Mouse (Mus musculus) embryonic facial prominence, embryonic 10.5 days (tissue): ENCODE measurements at regions not wholly inside any gene's neighbourhood (a gene's known extent, or its start where the extent isn't known, plus 50 kb on each side); places are given as distances from the start of the nearest gene placed in this dataset.
"Not testable (repeated sequence)": the region's sequence is repeated elsewhere in the genome, so short reads cannot be mapped to it uniquely, and the experiment has no call there.

Experiments used
- DNase-seq: peaks from one replicate; pipeline ENCODE4 v3.0.0-alpha.2; 2017; ENCODE audit warnings: low spot score
- H3K27ac ChIP-seq: fragments of 300-500 bp; sonication (generic); replicated peaks from 2 replicates; pipeline ENCODE4 v1.5.1; 2016; ENCODE audit warnings: mild to moderate bottlenecking
- H3K27me3 ChIP-seq: fragments of 300-500 bp; sonication (generic); replicated peaks from 2 replicates; pipeline ENCODE4 v1.6.1; 2016; ENCODE audit warnings: low read depth, mild to moderate bottlenecking; ENCODE audit not compliant: poor library complexity, severe bottlenecking
- H3K36me3 ChIP-seq: fragments of 300-500 bp; sonication (generic); replicated peaks from 2 replicates; pipeline ENCODE4 v1.6.1; 2016; ENCODE audit warnings: mild to moderate bottlenecking, moderate library complexity
- H3K4me1 ChIP-seq: fragments of 300-500 bp; sonication (generic); 2 replicates; pipeline ENCODE4 v1.6.1; 2016
- H3K4me3 ChIP-seq: fragments of 300-500 bp; sonication (generic); 2 replicates; pipeline ENCODE4 v1.5.1; 2016; ENCODE audit warnings: mild to moderate bottlenecking, moderate library complexity
- H3K9me3 ChIP-seq: fragments of 300-500 bp; sonication (generic); 2 replicates; pipeline ENCODE4 v1.6.1; 2016; ENCODE audit warnings: mild to moderate bottlenecking
- WGBS: fragments of 180-500 bp; shearing (Covaris S2); methylation state at CpG from one replicate; pipeline ENCODE4 v1.1.7; 2016; 5-methylcytosine and 5-hydroxymethylcytosine counted together

DNA sequence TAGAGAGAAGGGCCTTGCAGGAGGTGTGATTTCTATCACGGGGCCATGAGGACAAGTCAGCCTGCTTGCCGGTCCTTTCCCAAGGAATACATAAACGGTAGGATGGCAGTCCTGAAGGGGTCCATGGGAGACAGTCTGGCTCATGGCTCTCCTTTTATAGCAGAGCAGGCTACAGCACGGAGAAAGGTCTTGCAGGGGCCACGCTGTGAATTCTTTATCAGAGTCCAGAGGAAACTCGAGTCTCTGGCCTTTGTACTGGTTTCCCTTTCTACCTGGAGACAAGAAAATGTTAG, 1984.0 kb downstream of the 4930444P10Rik start:
- no peak overlapping the region for H3K27ac ChIP-seq
- WGBS = 60% methylated on average over 6 of the region's 6 CpGs

DNA sequence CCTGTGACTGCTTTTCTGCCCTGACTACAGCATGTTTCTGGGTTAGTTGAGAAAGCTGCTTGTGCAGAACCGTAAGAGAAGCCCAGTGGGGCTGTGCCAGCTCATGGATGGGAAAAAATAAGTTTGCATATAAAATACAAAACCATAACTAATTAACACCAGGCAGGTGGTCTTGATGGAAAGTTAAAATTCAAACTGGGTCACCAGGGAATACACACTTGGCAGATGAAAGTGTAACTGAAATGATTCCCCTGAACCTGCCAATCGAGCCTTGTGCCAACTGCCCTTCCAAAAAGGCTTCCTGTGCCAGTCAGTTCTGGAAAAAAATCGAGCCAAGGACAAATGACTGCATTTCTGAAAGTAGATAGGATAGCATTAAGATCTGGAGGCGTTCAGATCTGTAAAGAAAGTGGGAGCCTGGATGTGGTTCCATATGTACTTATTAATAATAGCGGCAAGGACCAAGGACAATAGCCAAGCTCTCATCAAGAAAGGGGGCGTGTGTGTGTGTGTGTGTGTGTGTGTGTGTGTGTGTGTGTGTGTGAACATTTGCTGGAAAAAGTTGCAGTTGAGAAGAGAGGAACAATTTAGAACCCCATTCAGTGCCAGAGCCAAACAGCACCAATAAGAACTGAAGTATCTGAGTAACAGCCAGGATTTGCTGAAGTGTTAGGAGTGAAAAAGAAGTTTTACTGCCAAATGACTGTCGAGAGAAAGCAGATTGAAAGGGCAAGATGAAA, 1984.5 kb downstream of the 4930444P10Rik start:
- no peak overlapping the region for H3K27ac ChIP-seq
- H3K9me3 ChIP-seq = peaks cover 5% of the 10 kb centered on the region; the same call in 1 of the 2 replicates
- no peaks in the 10 kb centered on the region for H3K4me1 ChIP-seq
- no peaks in the 10 kb centered on the region for H3K36me3 ChIP-seq
- no peak overlapping the region for H3K4me3 ChIP-seq
- no peak for DNase-seq
- H3K27me3 ChIP-seq = no peaks in the 10 kb centered on the region
- 80% methylated on average over 7 of the region's 7 CpGs for WGBS

More for the DNA sequence above, 1984.0 kb downstream of the 4930444P10Rik start:
- no peaks in the 10 kb centered on the region for H3K4me1 ChIP-seq
- H3K9me3 ChIP-seq = peaks cover 5% of the 10 kb centered on the region; the same call in 1 of the 2 replicates
- no peaks in the 10 kb centered on the region for H3K36me3 ChIP-seq
- DNase-seq = no peak
- no peaks in the 10 kb centered on the region for H3K27me3 ChIP-seq
- no peak overlapping the region for H3K4me3 ChIP-seq

DNA sequence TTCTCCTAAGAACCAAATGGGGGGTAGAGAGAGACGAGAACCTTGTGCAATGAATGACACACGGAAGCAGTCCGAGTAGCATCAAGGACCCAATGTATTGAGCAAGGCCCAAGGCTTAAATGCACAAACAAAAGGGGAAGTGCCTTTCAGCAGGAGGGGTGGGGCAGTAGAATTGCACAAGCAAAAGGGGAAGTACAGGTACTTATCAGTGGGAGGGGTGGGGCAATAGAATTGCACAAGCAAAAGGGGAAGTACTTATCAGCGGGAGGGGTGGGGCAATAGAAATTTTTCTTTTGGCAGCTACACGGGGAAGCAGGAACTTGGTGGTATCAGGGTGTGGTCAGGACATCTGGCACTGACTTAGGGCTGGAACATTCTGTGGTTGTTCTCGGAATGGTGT, 1987.6 kb downstream of the 4930444P10Rik start:
- not testable (repeated sequence) for H3K36me3 ChIP-seq, H3K27me3 ChIP-seq

DNA sequence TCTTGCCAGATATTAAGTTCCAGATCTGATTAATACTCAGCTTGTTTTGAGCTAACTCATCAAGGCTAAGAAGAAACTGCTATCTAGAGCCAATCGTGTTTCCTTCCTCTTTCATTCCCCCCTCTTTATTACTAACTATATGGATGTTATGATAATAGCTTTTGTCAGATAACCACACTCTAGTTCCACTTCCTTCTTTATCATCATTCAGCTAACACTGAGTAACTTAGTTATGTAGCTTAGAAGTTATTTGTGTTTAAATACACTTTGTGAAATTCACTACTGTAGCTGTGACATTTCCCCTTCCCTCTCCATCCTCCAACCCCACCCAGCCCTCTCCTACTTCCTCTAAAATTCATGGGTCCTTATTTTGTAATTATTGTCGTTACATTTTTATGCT, 1988.6 kb downstream of the 4930444P10Rik start:
- Histone ChIP-seq H3K27ac (no peak overlapping the region), H3K9me3 (peaks cover 5% of the 10 kb centered on the region; the same call in 1 of the 2 replicates), H3K36me3 (no peaks in the 10 kb centered on the region), H3K4me3 (no peak overlapping the region), H3K27me3 (no peaks in the 10 kb centered on the region), H3K4me1 (peaks cover 9% of the 10 kb centered on the region)
- WGBS = 88% methylated on average over 2 of the region's 2 CpGs
- DNase-seq = no peak

More for the DNA sequence above, 1987.6 kb downstream of the 4930444P10Rik start:
- H3K4me1 ChIP-seq, DNase-seq, H3K27ac ChIP-seq, H3K9me3 ChIP-seq, H3K4me3 ChIP-seq: not testable (repeated sequence)
- WGBS = 91% methylated on average over 6 of the region's 6 CpGs

DNA sequence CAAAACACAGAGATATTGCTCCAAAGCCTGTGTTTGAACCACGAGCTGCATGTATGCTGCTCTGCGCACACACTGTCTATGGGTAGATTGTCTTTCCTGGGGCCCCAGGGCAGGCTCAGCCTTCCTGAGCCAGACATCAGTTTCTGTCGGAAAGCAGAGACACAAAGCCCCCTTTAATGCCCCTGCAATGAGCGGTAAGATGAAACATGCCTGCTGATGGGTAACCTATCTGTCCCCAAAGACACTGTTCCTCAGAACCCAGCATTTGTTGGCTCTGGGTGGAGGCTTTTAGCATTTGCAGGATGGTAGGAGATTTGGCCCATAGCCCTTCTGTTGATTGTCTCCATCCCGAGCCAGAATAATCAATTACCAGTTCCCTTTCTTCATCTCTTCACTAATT, 1994.1 kb downstream of the 4930444P10Rik start:
- 29% methylated on average over 5 of the region's 5 CpGs for WGBS
- peaks cover 29% of the 10 kb centered on the region for H3K4me1 ChIP-seq
- DNase-seq = peak; percentile 21
- H3K4me3 ChIP-seq = no peak overlapping the region
- H3K27ac ChIP-seq = no peak overlapping the region; the same call in 1 of the 2 replicates
- no peaks in the 10 kb centered on the region for H3K36me3 ChIP-seq
- no peaks in the 10 kb centered on the region for H3K27me3 ChIP-seq
- H3K9me3 ChIP-seq = no peaks in the 10 kb centered on the region

DNA sequence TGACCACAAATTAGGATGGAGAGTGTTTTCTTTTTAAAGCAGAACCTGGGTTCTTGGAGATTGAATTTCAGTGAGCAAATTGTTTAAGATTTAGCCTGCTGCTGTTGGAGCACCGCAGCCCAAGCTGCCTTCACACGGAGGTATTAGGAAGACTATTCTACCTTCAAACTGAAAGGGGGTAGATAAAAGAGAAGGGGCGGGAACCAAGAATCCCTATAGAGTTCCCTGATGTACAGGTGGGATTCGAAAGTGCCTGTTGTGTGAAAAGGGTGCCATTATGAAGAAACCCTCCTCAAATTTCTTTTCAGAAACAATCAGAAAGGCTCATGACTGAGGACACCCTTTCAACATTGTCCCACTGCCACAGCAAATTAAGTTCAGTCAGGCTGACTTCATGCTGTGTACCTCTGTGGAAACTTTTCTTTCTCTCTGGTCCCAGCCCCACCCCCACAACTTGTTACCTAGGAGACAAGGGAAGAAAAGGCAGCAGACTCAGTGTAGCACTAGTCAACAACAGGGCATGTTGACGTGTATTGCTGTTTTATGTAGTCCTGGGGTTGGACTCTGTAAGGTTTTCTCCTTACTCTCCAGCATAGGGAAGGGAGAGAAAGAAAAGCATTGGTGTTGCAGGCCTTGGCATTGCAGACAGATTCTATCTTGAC, 1995.4 kb downstream of the 4930444P10Rik start:
- H3K4me3 ChIP-seq = no peak overlapping the region
- DNase-seq = peak; percentile 45
- H3K9me3 ChIP-seq = no peaks in the 10 kb centered on the region
- no peaks in the 10 kb centered on the region for H3K27me3 ChIP-seq
- 18% methylated on average over 5 of the region's 5 CpGs for WGBS
- peaks cover 29% of the 10 kb centered on the region for H3K4me1 ChIP-seq
- peak overlapping the region; percentile 19; the same call in 1 of the 2 replicates for H3K27ac ChIP-seq
- no peaks in the 10 kb centered on the region for H3K36me3 ChIP-seq

DNA sequence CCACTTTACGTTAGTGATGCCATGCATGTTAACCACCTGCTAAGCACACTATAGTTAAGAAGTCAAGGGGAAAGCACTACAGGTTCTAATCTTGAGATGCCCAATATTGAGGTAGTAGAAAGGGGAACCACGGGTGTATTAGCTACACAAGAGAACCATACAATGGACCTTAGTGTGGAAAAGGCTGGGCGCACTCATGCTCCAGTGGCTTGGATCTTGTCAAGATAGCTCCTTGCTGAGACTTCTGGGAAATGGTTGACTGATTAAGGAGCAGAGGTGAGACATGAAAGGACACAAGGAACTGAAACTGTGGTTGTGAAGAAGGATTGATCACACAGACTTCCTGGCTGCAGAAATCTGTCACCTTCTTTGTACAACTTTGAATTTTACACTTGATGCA, 2028.3 kb downstream of the 4930444P10Rik start:
- Histone ChIP-seq H3K9me3 (no peaks in the 10 kb centered on the region), H3K27me3 (no peaks in the 10 kb centered on the region), H3K4me3 (no peak overlapping the region), H3K36me3 (no peaks in the 10 kb centered on the region), H3K4me1 (no peaks in the 10 kb centered on the region), H3K27ac (no peak overlapping the region)
- 88% methylated on average over 3 of the region's 3 CpGs for WGBS
- no peak for DNase-seq

DNA sequence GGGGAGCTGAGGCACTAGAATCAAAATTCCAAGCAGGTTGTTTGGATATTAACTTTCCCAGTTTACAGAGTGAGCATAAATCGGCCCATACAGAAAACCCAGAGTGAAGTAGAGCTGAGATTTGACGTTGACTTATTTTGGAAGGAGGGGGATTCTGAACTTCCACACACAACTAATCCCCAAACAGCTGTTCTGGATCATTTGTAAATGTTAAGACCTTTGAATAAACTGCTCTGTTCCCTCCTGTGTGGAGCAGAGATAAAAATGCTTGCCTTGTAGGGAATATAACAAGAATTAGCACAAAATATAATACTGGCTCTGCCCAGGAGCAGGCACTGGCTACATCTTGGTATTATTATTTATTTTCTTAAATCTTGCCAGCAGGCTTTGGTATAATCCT, 2057.0 kb downstream of the 4930444P10Rik start:
- no peaks in the 10 kb centered on the region for H3K27me3 ChIP-seq
- no peaks in the 10 kb centered on the region for H3K36me3 ChIP-seq
- no peak overlapping the region for H3K27ac ChIP-seq
- no peaks in the 10 kb centered on the region for H3K4me1 ChIP-seq
- 0 out of 2 replicates have a peak, but pooled peaks cover 2% of the 10 kb centered on the region for H3K9me3 ChIP-seq
- H3K4me3 ChIP-seq = no peak overlapping the region
- DNase-seq = no peak
- 66% methylated on average over 2 of the region's 2 CpGs for WGBS

DNA sequence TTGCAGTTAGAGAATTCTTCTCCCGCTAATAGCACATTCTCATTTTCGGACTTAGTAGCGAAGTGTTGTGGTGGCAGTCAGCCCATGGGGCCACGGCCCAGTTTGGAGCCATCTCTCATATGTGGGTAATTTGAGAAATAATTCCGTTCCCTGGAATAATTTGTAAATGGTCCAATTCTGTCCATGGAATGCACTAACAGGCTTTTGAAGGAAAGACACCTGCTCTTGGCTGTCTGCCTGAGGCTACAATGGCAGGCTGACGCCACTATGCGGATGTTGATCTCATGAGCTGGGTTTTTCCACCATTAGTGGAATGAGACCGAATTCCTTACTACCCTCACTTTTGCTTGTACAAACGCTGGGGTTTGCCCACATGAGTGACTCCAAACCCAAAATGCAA, 2081.6 kb downstream of the 4930444P10Rik start:
- no peaks in the 10 kb centered on the region for H3K9me3 ChIP-seq
- DNase-seq = no peak
- H3K4me3 ChIP-seq = no peak overlapping the region
- no peak overlapping the region for H3K27ac ChIP-seq
- no peaks in the 10 kb centered on the region for H3K27me3 ChIP-seq
- no peaks in the 10 kb centered on the region for H3K36me3 ChIP-seq
- WGBS = 84% methylated on average over 9 of the region's 9 CpGs
- H3K4me1 ChIP-seq = no peaks in the 10 kb centered on the region

DNA sequence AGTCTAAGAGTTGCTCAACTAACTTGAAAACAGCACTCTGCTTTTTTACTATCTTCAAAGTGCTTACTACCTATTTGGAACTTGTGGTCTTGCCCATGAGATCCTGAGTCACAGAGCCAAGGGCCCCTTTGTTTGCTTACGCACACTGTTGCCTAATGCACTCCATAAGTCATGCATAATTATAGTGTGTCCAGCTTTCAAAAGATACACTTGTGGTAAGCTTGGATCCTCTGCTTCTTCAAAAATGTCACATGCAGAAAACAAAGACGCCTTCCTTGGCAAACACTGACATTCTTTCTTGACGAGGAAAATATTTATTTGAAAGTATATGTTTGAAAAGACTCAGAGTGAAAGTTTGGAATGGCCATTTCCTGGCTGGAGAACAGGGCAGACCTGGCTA, 2082.3 kb downstream of the 4930444P10Rik start:
- Histone ChIP-seq H3K36me3 (no peaks in the 10 kb centered on the region), H3K4me3 (no peak overlapping the region), H3K27me3 (no peaks in the 10 kb centered on the region), H3K9me3 (no peaks in the 10 kb centered on the region), H3K4me1 (no peaks in the 10 kb centered on the region), H3K27ac (no peak overlapping the region)
- no peak for DNase-seq
- 87% methylated on average over 3 of the region's 3 CpGs for WGBS

DNA sequence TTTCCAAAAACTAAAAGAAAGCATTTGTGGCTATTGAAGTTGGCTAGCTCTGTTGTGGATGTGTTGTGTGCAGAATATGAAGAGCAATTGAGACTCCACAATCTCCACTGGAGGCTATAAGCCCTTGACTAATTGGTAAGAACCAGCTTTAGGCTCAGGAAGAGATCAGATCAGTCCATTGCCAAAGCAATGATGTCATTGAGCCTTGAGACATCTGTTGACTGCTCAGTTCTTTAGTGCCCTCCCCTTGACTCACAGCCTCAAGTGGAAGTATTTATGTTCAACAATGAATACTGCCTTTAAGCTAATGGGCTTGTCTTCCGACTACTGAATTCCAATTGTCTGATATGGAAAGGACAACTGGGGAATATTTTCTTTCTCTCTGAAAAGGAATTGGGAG, 2090.6 kb downstream of the 4930444P10Rik start:
- H3K4me1 ChIP-seq = peaks cover 8% of the 10 kb centered on the region; the same call in 1 of the 2 replicates
- no peaks in the 10 kb centered on the region for H3K9me3 ChIP-seq
- H3K36me3 ChIP-seq = no peaks in the 10 kb centered on the region
- no peak overlapping the region for H3K4me3 ChIP-seq
- no peak for DNase-seq
- no peaks in the 10 kb centered on the region for H3K27me3 ChIP-seq
- no peak overlapping the region for H3K27ac ChIP-seq
- 69% methylated on average over 1 of the region's 1 CpGs for WGBS

DNA sequence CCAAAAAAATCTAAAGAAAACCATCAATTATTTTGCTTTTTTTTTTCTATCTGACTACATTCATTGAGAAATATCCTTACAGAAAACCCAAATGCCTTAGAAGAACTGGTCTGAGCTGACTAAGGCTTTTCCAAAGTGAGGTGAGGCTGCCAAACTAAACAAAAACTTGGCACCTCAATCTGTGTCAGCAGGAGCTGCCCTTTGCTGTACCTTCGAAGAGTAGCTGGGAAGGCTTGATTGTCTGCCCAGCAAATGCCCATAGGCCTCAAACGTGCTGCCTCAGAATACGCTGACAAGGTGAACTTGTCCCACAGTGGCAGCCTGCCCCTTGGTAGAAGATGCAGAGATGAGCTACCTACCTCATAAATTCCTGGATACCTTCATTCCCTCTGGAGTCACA, 2091.7 kb downstream of the 4930444P10Rik start:
- H3K27ac ChIP-seq = no peak overlapping the region
- H3K27me3 ChIP-seq = no peaks in the 10 kb centered on the region
- 74% methylated on average over 3 of the region's 3 CpGs for WGBS
- H3K4me3 ChIP-seq = no peak overlapping the region
- DNase-seq = no peak
- no peaks in the 10 kb centered on the region for H3K9me3 ChIP-seq
- no peaks in the 10 kb centered on the region for H3K36me3 ChIP-seq
- H3K4me1 ChIP-seq = peaks cover 8% of the 10 kb centered on the region; the same call in 1 of the 2 replicates
